Comparison of ENCODE assay signal across 23 mouse cellular contexts in the genomic region with DNA sequence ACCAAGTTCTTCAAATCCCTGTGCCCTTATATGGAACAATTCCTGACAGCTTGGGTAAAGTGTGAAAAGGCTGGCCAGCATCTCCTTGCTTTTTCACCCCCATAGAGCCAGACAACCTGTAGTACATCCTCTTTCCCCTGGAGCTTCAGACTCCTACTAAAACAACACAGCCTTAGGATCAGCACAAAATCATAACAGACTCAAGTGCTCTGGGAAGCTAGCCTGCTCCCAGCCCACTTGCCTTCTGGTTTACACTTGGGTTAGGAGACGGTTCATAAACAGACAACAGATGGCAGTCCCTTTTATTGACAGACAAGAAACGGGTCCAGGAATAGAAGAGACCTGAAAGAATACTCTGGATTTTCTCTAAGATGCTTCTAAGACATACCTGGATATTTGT. TPM values are rescaled to one million over a fixed set of nuclear protein-coding genes. Genes with fewer than 3 reads are reported as not detected.
DNase-seq lines count a peak whose midpoint lies in the region; ATAC-seq and TF ChIP-seq lines count a peak whose summit lies in the region.
"Had no signal": no experiment of that assay in that cellular context is flagged by ENCODE, and none has a peak within 500 bp of the region (broad histone marks: within the 10 kb centered on the region; RNA-seq: fewer than 3 reads in every experiment).

No protein-coding gene starts in this region.

- WGBS in forebrain, embryonic 13.5 days: 65% methylated on average over 2 of the region's 2 CpGs
- WGBS in forebrain, embryonic 12.5 days: 77% methylated on average over 2 of the region's 2 CpGs
- 36% methylated on average over 2 of the region's 2 CpGs for WGBS in intestine, embryonic 15.5 days
- WGBS in intestine, postnatal 0 days: 41% methylated on average over 2 of the region's 2 CpGs
- WGBS in liver, postnatal 0 days (ENCODE audit: insufficient replicate concordance): 62% methylated on average over 2 of the region's 2 CpGs

- no peak overlapping the region for H3K4me2 ChIP-seq in forebrain, embryonic 13.5 days
- no peak overlapping the region for H3K4me2 ChIP-seq in forebrain, embryonic 12.5 days
- no peak overlapping the region for H3K4me2 ChIP-seq in intestine, embryonic 15.5 days (replicated peaks)
- no peak overlapping the region for H3K4me2 ChIP-seq in intestine, postnatal 0 days (replicated peaks; ENCODE audit: low read depth)
- no peak overlapping the region for H3K4me2 ChIP-seq in liver, postnatal 0 days (ENCODE audit: low read depth, low read length)
- no peak overlapping the region for H3K4me2 ChIP-seq in myocyte (ENCODE audit: low read depth)
- H3K4me2 ChIP-seq: embryonic facial prominence, embryonic 12.5 days; heart, embryonic 11.5 days; hindbrain, embryonic 15.5 days; limb, embryonic 15.5 days; midbrain, embryonic 12.5 days had no signal

- no peak overlapping the region for H3K4me3 ChIP-seq in forebrain, embryonic 13.5 days
- H3K4me3 ChIP-seq in forebrain, embryonic 12.5 days (replicated peaks): no peak overlapping the region
- H3K4me3 ChIP-seq in intestine, embryonic 15.5 days (replicated peaks): no peak overlapping the region
- H3K4me3 ChIP-seq in intestine, postnatal 0 days (ENCODE audit: low read depth, low read length): no peak overlapping the region
- no peak overlapping the region for H3K4me3 ChIP-seq in liver, postnatal 0 days (ENCODE audit: low read depth, low read length)
- H3K4me3 ChIP-seq in myocyte: no peak overlapping the region
- H3K4me3 ChIP-seq: embryonic facial prominence, embryonic 12.5 days; hindbrain, embryonic 15.5 days; limb, embryonic 15.5 days; midbrain, embryonic 12.5 days had no signal

- no peak for TF ChIP-seq EP300 in liver, postnatal 0 days (IDR thresholded peaks at IDR 0.05; ENCODE audit: low read depth)

- H3K4me1 ChIP-seq in forebrain, embryonic 13.5 days: no peaks in the 10 kb centered on the region
- no peaks in the 10 kb centered on the region for H3K4me1 ChIP-seq in forebrain, embryonic 12.5 days
- H3K4me1 ChIP-seq in intestine, embryonic 15.5 days (replicated peaks): no peaks in the 10 kb centered on the region
- no peaks in the 10 kb centered on the region for H3K4me1 ChIP-seq in intestine, postnatal 0 days (replicated peaks; ENCODE audit: control insufficient read depth, insufficient read depth, low read length)
- peaks cover 9% of the 10 kb centered on the region for H3K4me1 ChIP-seq in liver, postnatal 0 days (ENCODE audit: insufficient read depth)
- H3K4me1 ChIP-seq: limb, embryonic 15.5 days; midbrain, embryonic 12.5 days had no signal

- no peak for TF ChIP-seq POLR2A in myocyte (IDR thresholded peaks at IDR 0.05; ENCODE audit: insufficient read length, low read depth)

- H3K9me3 ChIP-seq in forebrain, embryonic 13.5 days (replicated peaks): no peaks in the 10 kb centered on the region
- H3K9me3 ChIP-seq in forebrain, embryonic 12.5 days: no peaks in the 10 kb centered on the region
- no peaks in the 10 kb centered on the region for H3K9me3 ChIP-seq in intestine, embryonic 15.5 days
- H3K9me3 ChIP-seq in intestine, postnatal 0 days (ENCODE audit: control insufficient read depth): no peaks in the 10 kb centered on the region
- H3K9me3 ChIP-seq in liver, postnatal 0 days (ENCODE audit: low read length): no peaks in the 10 kb centered on the region
- H3K9me3 ChIP-seq: embryonic facial prominence, embryonic 12.5 days; hindbrain, embryonic 15.5 days; limb, embryonic 15.5 days; midbrain, embryonic 12.5 days had no signal

- no peaks in the 10 kb centered on the region for H3K27me3 ChIP-seq in forebrain, embryonic 13.5 days
- H3K27me3 ChIP-seq in forebrain, embryonic 12.5 days: no peaks in the 10 kb centered on the region
- H3K27me3 ChIP-seq in intestine, embryonic 15.5 days (replicated peaks): no peaks in the 10 kb centered on the region
- H3K27me3 ChIP-seq in intestine, postnatal 0 days (replicated peaks; ENCODE audit: control insufficient read depth, insufficient read depth, low read length): no peaks in the 10 kb centered on the region
- H3K27me3 ChIP-seq in liver, postnatal 0 days (ENCODE audit: insufficient read depth, low read length): no peaks in the 10 kb centered on the region
- H3K27me3 ChIP-seq in myocyte (ENCODE audit: control insufficient read depth, insufficient read depth, insufficient read length): no peaks in the 10 kb centered on the region
- H3K27me3 ChIP-seq: embryonic facial prominence, embryonic 12.5 days; hindbrain, embryonic 15.5 days; limb, embryonic 15.5 days; midbrain, embryonic 12.5 days had no signal

- H3K36me3 ChIP-seq in forebrain, embryonic 13.5 days (ENCODE audit: poor library complexity, severe bottlenecking): peaks cover 43% of the 10 kb centered on the region
- peaks cover 42% of the 10 kb centered on the region for H3K36me3 ChIP-seq in forebrain, embryonic 12.5 days (replicated peaks)
- peaks cover 19% of the 10 kb centered on the region for H3K36me3 ChIP-seq in intestine, embryonic 15.5 days
- peaks cover 25% of the 10 kb centered on the region for H3K36me3 ChIP-seq in intestine, postnatal 0 days (ENCODE audit: control insufficient read depth, insufficient read depth)
- peaks cover 22% of the 10 kb centered on the region for H3K36me3 ChIP-seq in liver, postnatal 0 days (replicated peaks; ENCODE audit: insufficient read depth, low read length)
- peaks cover 31% of the 10 kb centered on the region for H3K36me3 ChIP-seq in myocyte (ENCODE audit: control insufficient read depth, insufficient read depth)

- H3K79me2 ChIP-seq in myocyte (ENCODE audit: control insufficient read depth, insufficient read depth): no peaks in the 10 kb centered on the region

- H3K27ac ChIP-seq in forebrain, embryonic 13.5 days: no peak overlapping the region
- H3K27ac ChIP-seq in forebrain, embryonic 12.5 days: no peak overlapping the region
- H3K27ac ChIP-seq in intestine, embryonic 15.5 days: no peak overlapping the region
- no peak overlapping the region for H3K27ac ChIP-seq in intestine, postnatal 0 days (ENCODE audit: low read depth, low read length)
- no peak overlapping the region for H3K27ac ChIP-seq in liver, postnatal 0 days (ENCODE audit: low read depth)
- H3K27ac ChIP-seq: embryonic facial prominence, embryonic 12.5 days; hindbrain, embryonic 15.5 days; limb, embryonic 15.5 days; midbrain, embryonic 12.5 days had no signal

- ATAC-seq in forebrain, embryonic 13.5 days: peak; percentile 27; the same call in 1 of the 2 replicates
- no peak for ATAC-seq in forebrain, embryonic 12.5 days (ENCODE audit: low FRiP score)
- peak; percentile 52 for ATAC-seq in intestine, embryonic 15.5 days
- ATAC-seq in intestine, postnatal 0 days: no peak
- ATAC-seq in liver, postnatal 0 days: peak; percentile 9
- ATAC-seq: CD4-positive, CD25-positive, alpha-beta regulatory T cell, adult 4 months had no signal

- no peak overlapping the region for H3ac ChIP-seq in myocyte (ENCODE audit: control insufficient read depth, insufficient read length)

- DNase-seq in liver, postnatal 0 days: no peak
- no peak for DNase-seq in liver
- DNase-seq in lung, postnatal 14 days: no peak
- DNase-seq: adrenal gland, adult 8-10 months; cerebellum, adult 2 months; cerebellum, postnatal 25 days; gastrocnemius, postnatal 14 days; left cerebral cortex, postnatal 4 days; lung, adult 18-20 months; lung, postnatal 10 days; right cerebral cortex, postnatal 25 days; thymus, postnatal 36 days had no signal

- no peak overlapping the region for H3K9ac ChIP-seq in forebrain, embryonic 13.5 days
- H3K9ac ChIP-seq in forebrain, embryonic 12.5 days: no peak overlapping the region
- no peak overlapping the region for H3K9ac ChIP-seq in intestine, embryonic 15.5 days
- H3K9ac ChIP-seq in intestine, postnatal 0 days (ENCODE audit: low read depth, low read length): no peak overlapping the region
- no peak overlapping the region for H3K9ac ChIP-seq in liver, postnatal 0 days (replicated peaks)
- H3K9ac ChIP-seq: embryonic facial prominence, embryonic 12.5 days; hindbrain, embryonic 15.5 days; limb, embryonic 15.5 days; midbrain, embryonic 12.5 days had no signal

- TF ChIP-seq CTCF in intestine, postnatal 0 days (IDR thresholded peaks at IDR 0.05; ENCODE audit: low read depth): no peak
- no peak for TF ChIP-seq CTCF in liver, postnatal 0 days (IDR thresholded peaks at IDR 0.05; ENCODE audit: low read depth)

TF ChIP-seq in myocyte, 11 proteins besides CTCF, POLR2A, EP300 and RAD21:
- TF ChIP-seq E2F4 (IDR thresholded peaks at IDR 0.05; ENCODE audit: insufficient read depth) (no peak), POLR2AphosphoS2 (IDR thresholded peaks at IDR 0.05; ENCODE audit: insufficient read length, low read depth) (peak; percentile 18)

RNA-seq across cellular contexts. Expression of a gene that starts 8.3 kb away (rescaled TPM):
- 83.6 and 84.4 TPM in 2 replicates for polyA plus RNA-seq in forebrain, embryonic 13.5 days (2015; fragmentation: Nextera tagmentation; extraction: Ambion mirVana)
- polyA plus RNA-seq in forebrain, embryonic 12.5 days (2016; fragmentation: Nextera tagmentation; extraction: Ambion mirVana): 103 and 109 TPM in 2 replicates
- 222 and 228 TPM in 2 replicates for polyA plus RNA-seq in intestine, embryonic 15.5 days (2015; fragmentation: Nextera tagmentation; extraction: Ambion mirVana)
- polyA plus RNA-seq in intestine, postnatal 0 days (2015; fragmentation: Nextera tagmentation; extraction: Ambion mirVana): 100 and 102 TPM in 2 replicates
- polyA plus RNA-seq in liver, postnatal 0 days (2015; fragmentation: Nextera tagmentation; extraction: Ambion mirVana): 36.3 and 40.3 TPM in 2 replicates
- 67.4 TPM for polyA plus RNA-seq in myocyte (2012; fragmentation: generic; extraction: Trizol)

Comparison
In these comparisons a context has a peak if more than half of its experiments do, and no peak if none do; other contexts are left out.
1. ATAC-seq: peak in forebrain, embryonic 13.5 days (single experiment), intestine, embryonic 15.5 days (single experiment) and liver, postnatal 0 days (single experiment); none in forebrain, embryonic 12.5 days (single experiment) and intestine, postnatal 0 days (single experiment).